Mouse (Mus musculus) T-cell, adult 2 months (primary cell): ENCODE results near the gene Prr19.

Source experiments
- DNase-seq: peaks from one replicate; pipeline ENCODE4 v3.0.0; 2022; ENCODE audit warnings: low spot score

Gene Prr19

DNA sequence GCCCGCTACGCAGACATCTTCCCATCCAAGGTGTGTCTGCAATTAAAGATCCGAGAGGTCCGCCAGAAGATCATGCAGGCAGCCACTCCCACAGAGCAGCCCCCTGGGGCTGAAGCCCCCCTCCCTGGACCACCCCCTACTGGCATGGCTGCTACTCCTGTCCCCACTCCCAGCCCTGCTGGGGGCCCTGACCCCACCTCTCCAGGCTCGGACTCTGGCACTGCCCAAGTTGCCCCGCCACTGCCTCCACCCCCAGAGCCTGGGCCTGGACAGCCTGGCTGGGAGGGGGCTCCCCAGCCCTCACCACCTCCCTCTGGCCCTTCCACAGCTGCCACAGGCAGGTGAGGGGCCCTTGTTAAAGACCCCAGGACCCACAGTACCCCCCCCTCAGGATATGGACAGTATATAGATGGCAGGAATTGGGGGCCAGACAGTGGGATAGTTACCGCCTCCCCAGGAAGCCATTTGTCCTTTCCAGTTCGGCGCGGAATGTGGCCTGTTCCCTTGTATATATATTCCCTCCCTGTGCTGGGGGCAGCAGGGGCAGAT, 7.9 kb upstream of the Prr19 start:
- no peak for DNase-seq

- no peak for DNase-seq
Observed at GRCm38 (mm10) chr7:25294495-25294894, 6.7 kb upstream of the Prr19 start.

DNA sequence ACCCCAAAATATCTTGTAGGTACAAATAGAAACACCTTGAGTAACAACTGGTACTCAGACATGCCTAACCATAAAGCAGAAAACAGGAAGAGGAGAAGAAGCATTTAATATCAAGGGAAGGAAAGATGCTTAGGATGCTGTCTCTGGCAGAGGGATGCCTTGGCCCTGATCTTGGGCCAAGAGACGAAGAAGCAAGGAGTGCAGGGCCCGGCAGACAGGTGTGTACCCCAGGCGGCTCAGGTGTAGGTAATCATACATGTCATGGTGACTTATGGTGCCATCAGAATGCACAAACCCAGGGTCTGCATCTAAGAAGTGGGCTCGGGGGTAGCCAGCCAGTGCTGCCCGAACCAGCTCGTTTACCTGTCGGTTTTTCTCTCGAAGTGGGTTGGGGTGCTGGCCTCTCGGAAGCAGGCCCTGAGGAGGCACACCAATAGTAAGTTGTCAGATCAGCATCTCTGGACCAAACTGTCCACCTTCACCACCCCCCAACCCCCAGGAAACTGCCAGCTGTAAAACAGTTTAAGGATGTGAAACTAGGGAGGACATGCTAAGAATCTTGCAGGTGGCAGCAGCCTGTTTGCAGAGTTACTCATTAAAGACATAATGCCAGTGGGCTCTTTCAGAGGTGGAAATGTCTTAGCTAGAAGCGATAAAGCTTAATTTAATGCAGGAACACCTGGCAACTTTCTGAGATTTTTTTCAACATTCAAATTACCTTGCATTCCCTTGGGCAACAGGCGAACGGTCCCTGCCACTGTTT, 6.1 kb upstream of the Prr19 start:
- DNase-seq = no peak

DNA sequence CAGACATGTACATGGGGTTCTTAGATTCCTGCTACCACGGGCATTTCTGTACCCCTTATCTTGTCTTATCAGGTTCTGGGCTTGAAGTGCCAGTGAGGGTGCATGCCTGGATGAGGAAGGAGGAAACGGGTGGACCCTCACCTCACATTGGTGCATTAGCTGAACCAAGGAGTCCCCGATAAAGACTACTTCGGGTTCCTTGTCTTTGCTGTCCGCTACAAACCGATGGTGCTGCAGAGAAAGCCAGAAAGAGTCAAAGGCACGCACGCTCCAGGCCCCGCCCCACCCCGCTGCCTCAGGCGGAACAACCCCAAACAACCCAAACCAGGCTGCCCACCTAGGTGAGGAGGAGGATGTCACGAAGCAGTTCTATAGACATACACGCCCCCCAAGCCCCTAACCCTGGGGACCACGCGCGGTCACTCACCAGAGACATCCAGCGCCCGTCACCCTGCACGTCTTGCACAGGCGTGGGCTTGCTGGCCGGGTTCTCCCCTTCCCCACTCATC, 4.2 kb upstream of the Prr19 start:
- DNase-seq = peak; percentile 42

DNA sequence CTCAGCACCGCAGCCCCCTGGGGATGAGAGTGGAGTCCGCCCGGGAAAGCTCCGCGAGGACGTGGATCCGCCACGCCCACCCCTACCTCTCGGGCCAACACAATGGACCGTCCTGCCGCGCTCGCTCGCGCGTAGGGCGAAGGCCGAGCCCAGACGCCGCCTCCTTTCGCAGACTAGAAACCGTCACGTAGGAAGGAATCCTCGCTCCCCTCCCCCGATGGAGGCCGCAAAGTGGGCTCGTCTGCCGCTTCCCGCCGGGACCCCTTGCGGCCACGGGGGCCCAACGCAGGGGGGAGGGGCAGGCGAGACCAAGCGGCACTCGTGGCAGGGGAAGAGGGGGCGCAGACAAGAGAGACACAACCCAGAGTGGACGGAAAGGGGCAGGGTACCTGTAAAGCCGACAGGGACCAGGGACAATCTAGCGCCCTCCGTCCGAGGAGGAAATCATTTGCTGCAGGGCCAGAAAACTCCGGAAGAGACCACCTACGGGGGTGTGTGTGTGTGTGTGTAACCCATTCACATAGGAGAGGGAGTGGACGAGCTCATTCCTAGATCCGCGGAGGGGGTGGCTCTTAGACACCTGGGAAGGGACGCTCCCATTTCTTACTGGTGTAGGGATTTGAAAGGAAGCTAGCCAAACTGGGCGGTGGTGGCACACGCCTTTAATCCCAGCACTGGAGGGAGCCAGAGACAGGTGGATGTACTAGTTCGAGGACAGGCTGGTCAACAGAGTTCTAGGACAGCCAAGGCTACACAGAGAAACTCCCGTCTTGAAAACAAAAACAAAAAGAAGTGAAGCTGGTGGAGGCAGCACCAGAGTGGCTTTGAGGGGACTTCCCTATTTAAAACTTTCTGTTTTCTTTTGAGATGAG, 3.5 kb upstream of the Prr19 start, which contains the start of gene Pafah1b3:
Pafah1b3 (minus strand) TSS at position 533 of the 872 bp plus-strand sequence.
- peak; percentile 41 for DNase-seq

DNA sequence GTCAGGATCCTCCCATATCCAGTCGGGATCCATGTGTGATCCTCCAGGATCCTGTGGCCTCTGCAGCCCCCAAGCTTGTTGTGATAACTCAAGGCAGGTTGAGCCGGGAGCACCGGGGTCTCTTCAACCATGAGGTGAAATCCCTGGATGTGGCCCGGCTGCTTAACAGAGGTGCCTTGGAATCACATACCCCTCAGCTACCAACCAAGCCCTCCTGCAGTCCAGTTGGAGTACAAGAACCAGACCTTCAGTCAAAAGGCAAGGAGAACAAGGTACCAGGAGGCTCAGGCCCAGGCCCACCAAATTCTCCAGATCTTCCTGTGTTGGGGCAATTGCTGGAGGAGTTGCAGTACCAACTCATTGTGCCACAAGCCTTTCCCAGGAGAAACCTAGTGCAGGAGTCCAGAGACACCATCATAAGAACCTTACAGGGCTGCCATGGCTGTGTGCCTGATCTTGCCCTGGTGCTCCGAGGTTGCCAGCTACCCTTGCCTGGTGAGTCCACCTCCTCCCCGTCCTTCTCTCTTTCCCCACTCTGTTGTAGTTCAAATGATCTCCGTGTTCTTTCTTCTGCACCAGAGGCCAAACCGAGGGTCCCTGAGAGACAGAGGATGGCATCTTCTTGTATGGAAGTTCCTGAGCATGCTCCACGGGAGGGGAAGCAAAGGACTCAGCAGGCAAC, 1.9 kb downstream of the Prr19 start:
- no peak for DNase-seq

DNA sequence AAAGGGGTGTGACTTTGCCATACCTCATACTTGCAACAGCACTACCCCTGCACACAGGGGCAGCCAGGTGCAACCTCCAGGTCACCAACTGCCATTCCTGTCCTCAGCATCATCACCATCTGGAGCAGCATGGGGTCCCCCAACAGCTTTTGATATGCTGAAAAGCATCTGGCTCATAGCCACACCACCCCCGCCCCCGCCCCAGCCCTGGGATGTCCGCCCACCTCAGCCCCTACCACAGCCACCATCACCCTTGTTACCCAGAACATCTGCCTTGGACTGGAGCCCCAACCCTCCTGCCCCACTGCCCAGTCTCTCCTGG, 2.4 kb downstream of the Prr19 start:
- no peak for DNase-seq

DNA sequence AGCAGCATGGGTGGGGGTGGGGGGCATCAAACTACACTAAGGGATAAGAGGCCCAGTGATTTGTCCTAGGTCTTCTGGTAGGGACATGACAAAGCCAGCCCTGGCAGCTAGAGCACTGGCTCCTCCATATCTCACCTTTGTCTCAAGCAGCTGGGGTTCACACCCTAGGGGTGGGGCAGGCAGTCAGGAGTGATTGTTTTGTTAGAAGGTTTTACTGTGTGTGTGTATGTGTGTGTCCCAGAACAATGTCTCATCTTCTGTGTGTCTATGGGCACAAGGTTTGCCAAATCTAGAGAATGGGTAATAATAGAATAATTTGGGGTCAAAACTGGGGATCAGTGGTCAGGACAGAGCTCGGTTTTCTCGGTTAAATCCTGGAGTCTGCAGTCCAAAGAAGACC, 4.3 kb downstream of the Prr19 start:
- DNase-seq = no peak

DNA sequence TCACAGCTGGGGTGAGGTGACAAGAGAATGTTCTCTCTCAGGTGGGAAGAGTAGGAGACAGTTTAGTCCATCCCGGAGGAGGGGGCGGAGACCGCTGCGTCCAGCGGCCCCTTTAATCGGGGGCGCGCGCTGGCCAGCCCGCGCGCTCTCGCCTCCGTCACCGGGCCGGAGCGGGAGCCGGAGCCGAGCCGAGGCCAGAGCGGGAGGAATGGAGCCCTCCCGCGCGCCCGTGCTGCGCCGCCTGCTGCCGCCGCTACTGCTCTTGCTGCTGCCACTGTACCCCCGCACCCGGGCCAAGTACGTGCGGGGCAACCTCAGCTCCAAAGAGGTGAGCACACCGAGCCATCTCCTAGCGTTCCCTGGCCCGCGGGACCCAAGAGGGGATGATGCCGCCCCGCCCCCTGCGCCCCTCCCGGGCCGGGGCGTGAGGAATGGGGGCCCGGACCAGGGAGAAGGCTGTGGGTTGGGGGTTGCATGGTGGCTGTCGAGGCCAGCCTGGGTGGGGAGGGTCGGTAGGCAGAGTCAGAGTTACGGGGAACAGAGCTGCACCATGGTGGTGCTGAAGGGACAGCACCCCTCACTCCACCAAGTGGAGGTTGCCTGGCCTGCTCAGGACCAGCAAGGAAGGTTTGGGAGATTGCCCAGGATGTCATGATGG, 4.9 kb downstream of the Prr19 start, which contains the start of gene Tmem145:
Tmem145 (plus strand) TSS at position 151 of the 658 bp plus-strand sequence.
- no peak for DNase-seq

DNA sequence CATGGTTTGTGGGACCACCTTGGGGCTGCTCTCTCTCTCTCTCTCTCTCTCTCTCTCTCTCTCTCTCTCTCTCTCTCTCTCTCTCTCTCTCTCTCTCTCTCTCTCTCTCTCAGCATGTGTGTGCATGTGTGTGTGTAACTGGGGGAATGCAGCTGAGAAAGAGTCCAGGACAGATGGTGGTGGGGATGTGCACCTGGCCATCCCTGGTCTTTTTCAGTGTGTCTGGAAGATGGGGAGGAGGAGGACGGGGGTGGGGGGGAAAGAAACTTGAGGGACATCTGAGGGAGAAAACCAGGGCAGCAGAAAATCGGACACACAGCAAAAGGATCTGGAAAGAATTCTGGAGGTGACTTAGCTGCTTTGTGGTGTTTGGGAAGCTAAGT, 5.4 kb downstream of the Prr19 start:
- DNase-seq = no peak

DNA sequence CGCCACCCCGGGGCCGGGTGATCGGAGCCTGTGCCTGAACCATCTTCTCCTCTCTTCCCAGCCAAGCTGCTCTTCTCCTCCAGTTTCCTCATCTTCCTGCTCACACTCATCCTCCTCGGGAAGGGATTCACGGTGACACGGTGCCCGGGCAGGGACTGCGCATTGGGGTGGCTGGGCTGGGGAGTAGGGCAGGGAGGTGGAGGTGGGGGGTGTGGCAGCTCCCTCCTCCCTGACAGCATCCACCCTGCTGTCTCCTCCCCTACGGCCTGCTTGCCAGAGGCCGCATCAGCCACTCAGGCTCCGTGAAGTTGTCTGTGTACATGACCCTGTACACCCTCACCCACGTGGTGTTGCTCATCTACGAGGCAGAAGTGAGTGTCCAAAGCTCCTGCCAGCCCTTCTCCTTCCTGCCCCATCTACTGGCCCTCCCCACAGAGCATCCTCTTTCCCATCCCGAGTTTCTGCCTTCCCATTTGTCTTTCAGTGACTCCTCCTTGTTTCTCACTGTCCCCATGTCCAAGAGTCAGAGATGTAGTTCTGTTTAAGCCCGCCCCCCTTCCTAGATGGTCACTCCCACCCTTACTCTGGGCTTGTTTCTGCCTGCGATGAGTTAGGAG, 7.6 kb downstream of the Prr19 start:
- no peak for DNase-seq

- DNase-seq = no peak
Observed at GRCm38 (mm10) chr7:25309425-25309824, 8.2 kb downstream of the Prr19 start.

GRCm38 (mm10) chr7:25311193-25311592, 10.0 kb downstream of the Prr19 start:
- DNase-seq = no peak

GRCm38 (mm10) chr7:25313325-25313724, 12.1 kb downstream of the Prr19 start:
- no peak for DNase-seq

DNA sequence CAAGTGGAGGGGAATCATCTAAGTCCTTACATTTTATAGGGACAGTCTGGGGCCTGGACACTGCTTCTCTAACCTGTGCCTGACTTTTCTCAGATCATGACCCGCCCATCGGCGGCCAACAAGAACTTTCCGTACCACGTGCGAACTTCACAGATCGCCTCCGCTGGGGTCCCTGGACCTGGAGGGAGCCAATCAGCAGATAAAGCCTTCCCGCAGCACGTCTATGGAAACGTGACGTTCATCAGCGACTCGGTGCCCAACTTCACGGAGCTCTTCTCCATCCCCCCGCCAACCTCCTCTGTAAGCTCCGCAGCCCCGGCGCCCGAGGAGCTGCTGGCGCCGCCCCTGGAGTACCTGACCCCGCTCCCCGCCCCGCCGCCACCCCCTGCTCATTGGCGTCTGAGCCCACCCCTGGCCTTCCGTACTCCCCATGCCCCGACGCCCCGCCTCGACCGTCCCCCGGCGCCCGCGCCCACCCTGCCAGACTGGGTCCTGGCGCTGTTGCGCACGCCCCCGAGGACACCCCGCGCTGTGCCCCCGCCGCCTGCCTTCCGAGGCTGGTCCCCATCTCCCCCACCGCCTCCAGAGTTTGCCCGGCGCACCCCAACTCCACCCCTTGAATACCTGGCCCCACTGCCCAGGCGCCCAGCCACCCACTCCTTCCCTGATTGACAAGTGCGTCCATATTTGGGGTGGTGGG, 13.5 kb downstream of the Prr19 start:
- no peak for DNase-seq

DNA sequence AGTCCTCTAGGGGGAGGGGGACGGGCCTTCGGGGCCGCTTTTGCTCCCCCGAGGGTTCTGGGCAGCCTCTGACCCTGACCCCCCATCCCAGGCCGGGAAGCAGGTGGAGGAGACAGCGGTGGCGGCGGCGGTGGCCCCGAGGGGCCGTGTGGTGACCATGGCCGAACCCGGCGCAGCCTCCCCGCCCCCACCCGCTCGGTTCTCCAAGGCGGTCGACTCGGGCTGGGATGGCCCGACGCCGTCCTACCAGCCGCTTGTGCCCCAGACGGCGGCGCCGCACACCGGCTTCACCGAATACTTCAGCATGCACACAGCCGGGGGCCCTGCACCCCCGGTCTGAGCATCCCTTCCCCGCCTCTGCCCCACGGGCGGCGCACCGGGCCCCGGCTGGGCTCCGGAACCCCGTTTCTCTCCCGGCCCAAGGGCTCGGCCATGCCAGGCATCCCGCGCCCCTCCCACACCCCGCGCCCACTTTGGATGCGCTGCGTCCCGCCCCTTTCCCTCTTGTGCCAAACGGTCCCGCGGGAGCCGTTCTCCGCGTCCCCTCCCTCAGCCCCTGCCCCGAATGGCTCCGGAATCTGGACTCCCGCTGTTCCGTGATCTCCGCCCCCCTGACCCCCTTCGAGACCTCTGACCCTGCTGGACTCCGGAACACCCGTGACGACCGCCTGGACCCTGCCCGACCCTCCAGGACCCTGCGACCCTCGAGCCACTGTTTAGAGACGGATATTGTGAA, 14.3 kb downstream of the Prr19 start:
- no peak for DNase-seq

DNA sequence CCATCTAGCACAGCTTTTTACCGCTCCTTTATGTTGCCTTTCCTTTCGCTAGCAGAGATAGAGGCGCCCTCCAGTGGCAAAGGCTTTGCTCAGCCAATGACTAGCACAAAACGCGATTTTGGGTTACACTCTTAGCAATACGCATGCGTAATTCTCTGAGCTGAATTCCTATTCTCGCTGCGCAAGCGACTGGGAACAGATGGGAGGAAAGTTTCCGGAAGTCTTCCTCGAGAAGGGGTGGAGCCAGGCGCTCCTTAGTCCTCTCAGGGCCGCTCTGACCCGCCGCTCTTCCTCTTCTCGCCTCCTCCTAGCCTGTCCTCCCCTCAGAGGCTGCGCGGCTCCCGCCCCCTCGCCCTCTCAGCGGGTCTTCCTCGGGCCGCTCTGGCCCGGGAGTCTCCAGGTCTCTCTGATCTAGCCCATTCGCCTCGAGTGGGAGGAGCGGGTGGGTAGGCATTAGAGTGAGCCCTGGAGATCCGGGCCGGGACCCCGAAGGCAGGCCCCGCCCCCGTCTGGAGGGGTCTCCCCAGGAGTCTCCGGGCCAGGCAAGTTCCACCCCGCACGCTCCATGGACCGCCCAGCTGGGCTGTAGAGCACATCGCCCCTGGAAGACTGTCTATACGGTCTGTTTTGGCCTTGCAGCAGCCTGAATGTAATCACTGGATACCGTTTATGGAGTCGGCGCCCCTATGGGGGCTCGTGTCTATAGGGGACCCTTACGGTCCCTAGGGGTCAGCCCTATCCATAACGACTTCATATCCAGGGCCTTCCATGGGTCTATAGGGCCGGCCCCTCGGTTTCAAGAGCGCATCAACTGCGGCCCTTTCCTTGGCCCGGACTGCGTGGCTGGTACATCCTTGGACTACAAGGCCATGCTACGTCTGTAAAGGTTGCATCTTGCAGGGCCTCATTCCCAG, 15.6 kb downstream of the Prr19 start, which contains the start of gene Megf8:
Megf8 (plus strand) TSS at position 633 of the 914 bp plus-strand sequence.
- DNase-seq = peak; percentile 87

GRCm38 (mm10) chr7:25317446-25317999, 16.3 kb downstream of the Prr19 start:
- no peak for DNase-seq
